ENCODE assay signal across 31 mouse cellular contexts in genomic region chr19:32947081-32947855, GRCm38 (mm10).
DNase-seq lines count a peak whose midpoint lies in the region; ATAC-seq and TF ChIP-seq lines count a peak whose summit lies in the region.
"Had no signal": no experiment of that assay in that cellular context is flagged by ENCODE, and none has a peak within 500 bp of the region (broad histone marks: within the 10 kb centered on the region; RNA-seq: fewer than 3 reads in every experiment).

No protein-coding gene starts in this region.

- H3K4me2 ChIP-seq in kidney, embryonic 14.5 days (replicated peaks; ENCODE audit: low read depth, low read length), result no peak overlapping the region
- no peak overlapping the region for H3K4me2 ChIP-seq in forebrain, embryonic 16.5 days (ENCODE audit: low read length)
- H3K4me2 ChIP-seq in liver, embryonic 11.5 days, result no peak overlapping the region
- H3K4me2 ChIP-seq: embryonic facial prominence, embryonic 15.5 days; forebrain, embryonic 13.5 days; heart, embryonic 12.5 days; hindbrain, embryonic 15.5 days; liver, embryonic 15.5 days; lung, embryonic 14.5 days; midbrain, embryonic 11.5 days; neural tube, embryonic 12.5 days had no signal

- no peaks in the 10 kb centered on the region for H3K27me3 ChIP-seq in kidney, adult 2 months (replicated peaks; ENCODE audit: control insufficient read depth, insufficient read depth, low read length)
- no peaks in the 10 kb centered on the region for H3K27me3 ChIP-seq in kidney, embryonic 14.5 days (ENCODE audit: control insufficient read depth, insufficient read depth, low read length)
- H3K27me3 ChIP-seq in forebrain, embryonic 16.5 days (replicated peaks; ENCODE audit: control insufficient read depth, insufficient read depth, low read length), result no peaks in the 10 kb centered on the region
- H3K27me3 ChIP-seq in liver, embryonic 11.5 days (replicated peaks; ENCODE audit: control insufficient read depth, insufficient read depth, low read length), result no peaks in the 10 kb centered on the region
- H3K27me3 ChIP-seq: embryonic facial prominence, embryonic 15.5 days; forebrain, embryonic 13.5 days; heart, embryonic 12.5 days; hindbrain, embryonic 15.5 days; liver, embryonic 15.5 days; neural tube, embryonic 12.5 days had no signal

- H3K27ac ChIP-seq in kidney, adult 2 months (ENCODE audit: insufficient read depth, low read depth, low read length), result no peak overlapping the region
- H3K27ac ChIP-seq in kidney, embryonic 14.5 days (ENCODE audit: low read depth, low read length), result no peak overlapping the region
- H3K27ac ChIP-seq in forebrain, embryonic 16.5 days (ENCODE audit: low read length), result no peak overlapping the region
- H3K27ac ChIP-seq in liver, embryonic 11.5 days (ENCODE audit: low read depth, low read length), result no peak overlapping the region
- H3K27ac ChIP-seq: embryonic facial prominence, embryonic 10.5 days; embryonic facial prominence, embryonic 15.5 days; forebrain, embryonic 13.5 days; hindbrain, embryonic 10.5 days; hindbrain, embryonic 15.5 days; kidney, postnatal 0 days; layer of hippocampus, adult 2 months; liver, embryonic 15.5 days; neural tube, embryonic 12.5 days; stomach, postnatal 0 days had no signal

- no peak for TF ChIP-seq CTCF in kidney, adult 2 months (conservative IDR thresholded peaks at IDR 0.05; ENCODE audit: insufficient read depth, insufficient read length, low read depth, low read length)

- 59% methylated on average over 12 of the region's 12 CpGs for WGBS in kidney, adult 2 months
- 76% methylated on average over 12 of the region's 12 CpGs for WGBS in kidney, embryonic 14.5 days
- 79% methylated on average over 12 of the region's 12 CpGs for WGBS in forebrain, embryonic 16.5 days
- 78% methylated on average over 12 of the region's 12 CpGs for WGBS in liver, embryonic 11.5 days

- no peak overlapping the region for H3K9ac ChIP-seq in kidney, embryonic 14.5 days (ENCODE audit: low read depth, low read length)
- H3K9ac ChIP-seq in forebrain, embryonic 16.5 days (replicated peaks; ENCODE audit: low read depth, low read length), result no peak overlapping the region
- no peak overlapping the region for H3K9ac ChIP-seq in liver, embryonic 11.5 days (ENCODE audit: low read depth, low read length)
- H3K9ac ChIP-seq: embryonic facial prominence, embryonic 15.5 days; forebrain, embryonic 13.5 days; heart, embryonic 12.5 days; hindbrain, embryonic 15.5 days; liver, embryonic 15.5 days; lung, embryonic 14.5 days; neural tube, embryonic 12.5 days had no signal

- no peaks in the 10 kb centered on the region for H3K9me3 ChIP-seq in kidney, embryonic 14.5 days (ENCODE audit: control insufficient read depth, low read length)
- H3K9me3 ChIP-seq in forebrain, embryonic 16.5 days (ENCODE audit: control insufficient read depth, low read length), result no peaks in the 10 kb centered on the region
- no peaks in the 10 kb centered on the region for H3K9me3 ChIP-seq in liver, embryonic 11.5 days (ENCODE audit: control insufficient read depth, low read length)
- H3K9me3 ChIP-seq: embryonic facial prominence, embryonic 10.5 days; embryonic facial prominence, embryonic 15.5 days; forebrain, embryonic 13.5 days; heart, embryonic 12.5 days; hindbrain, embryonic 10.5 days; hindbrain, embryonic 15.5 days; liver, embryonic 15.5 days; neural tube, embryonic 12.5 days had no signal

- no peak overlapping the region for H3K4me3 ChIP-seq in kidney, adult 2 months (ENCODE audit: insufficient read depth, low read depth, low read length)
- no peak overlapping the region for H3K4me3 ChIP-seq in kidney, embryonic 14.5 days (ENCODE audit: low read length)
- H3K4me3 ChIP-seq in forebrain, embryonic 16.5 days (replicated peaks; ENCODE audit: low read length), result no peak overlapping the region
- H3K4me3 ChIP-seq in liver, embryonic 11.5 days (ENCODE audit: low read depth, low read length), result no peak overlapping the region
- H3K4me3 ChIP-seq: embryonic facial prominence, embryonic 10.5 days; embryonic facial prominence, embryonic 15.5 days; forebrain, embryonic 13.5 days; heart, embryonic 12.5 days; hindbrain, embryonic 10.5 days; hindbrain, embryonic 15.5 days; layer of hippocampus, adult 2 months; liver, embryonic 15.5 days; neural tube, embryonic 12.5 days had no signal

- no peak for TF ChIP-seq POLR2A in kidney, adult 2 months (IDR thresholded peaks at IDR 0.05; ENCODE audit: low read depth, low read length)

- no peaks in the 10 kb centered on the region for H3K4me1 ChIP-seq in kidney, adult 2 months (ENCODE audit: control insufficient read depth, insufficient read depth, low read length)
- H3K4me1 ChIP-seq in kidney, embryonic 14.5 days (ENCODE audit: control insufficient read depth, insufficient read depth, low read length), result no peaks in the 10 kb centered on the region
- H3K4me1 ChIP-seq in forebrain, embryonic 16.5 days (replicated peaks; ENCODE audit: control insufficient read depth, insufficient read depth, low read length), result no peaks in the 10 kb centered on the region
- H3K4me1 ChIP-seq in liver, embryonic 11.5 days (replicated peaks; ENCODE audit: control insufficient read depth, insufficient read depth, low read length), result no peaks in the 10 kb centered on the region
- H3K4me1 ChIP-seq: embryonic facial prominence, embryonic 10.5 days; embryonic facial prominence, embryonic 15.5 days; forebrain, embryonic 13.5 days; heart, embryonic 12.5 days; hindbrain, embryonic 10.5 days; hindbrain, embryonic 15.5 days; liver, embryonic 15.5 days; neural tube, embryonic 12.5 days had no signal

- no peak for ATAC-seq in kidney, embryonic 14.5 days (ENCODE audit: low FRiP score, low TSS enrichment)
- ATAC-seq in forebrain, embryonic 16.5 days, result no peak
- no peak for ATAC-seq in liver, embryonic 11.5 days (replicated peaks; ENCODE audit: low FRiP score)
- ATAC-seq: forebrain, embryonic 13.5 days; inflammation-experienced regulatory T-cells, adult 6 months; midbrain, embryonic 16.5 days had no signal

- DNase-seq in cerebellum, postnatal 14 days, result peak; percentile 17 to 34
- no peak for DNase-seq in cerebellum, adult 11 months
- DNase-seq in kidney, adult 2 months, result peak; percentile 75
- DNase-seq in NIH3T3 (ENCODE audit: low read depth), result peak; percentile 43
- DNase-seq in kidney, postnatal 14 days, result peak; percentile 21
- no peak for DNase-seq in liver, embryonic 11.5 days (ENCODE audit: low spot score)
- DNase-seq: adrenal gland, postnatal 10 days; cerebellum, adult 11-12 months; gastrocnemius, postnatal 25 days; heart, adult 18-20 months; left cerebral cortex, postnatal 4 days; lung, embryonic 14.5 days; right cerebral cortex, postnatal 4 days; thymus, adult 18-20 months; thymus, postnatal 36 days had no signal

- H3K36me3 ChIP-seq in kidney, adult 2 months (ENCODE audit: control insufficient read depth, insufficient read depth, low read length), result no peaks in the 10 kb centered on the region
- no peaks in the 10 kb centered on the region for H3K36me3 ChIP-seq in kidney, embryonic 14.5 days (ENCODE audit: control insufficient read depth, insufficient read depth, low read length)
- no peaks in the 10 kb centered on the region for H3K36me3 ChIP-seq in forebrain, embryonic 16.5 days (ENCODE audit: control insufficient read depth, insufficient read depth)
- H3K36me3 ChIP-seq in liver, embryonic 11.5 days (ENCODE audit: control insufficient read depth, insufficient read depth, low read length), result no peaks in the 10 kb centered on the region
- H3K36me3 ChIP-seq: embryonic facial prominence, embryonic 10.5 days; embryonic facial prominence, embryonic 15.5 days; heart, embryonic 12.5 days; hindbrain, embryonic 10.5 days; hindbrain, embryonic 15.5 days; liver, embryonic 15.5 days; neural tube, embryonic 12.5 days had no signal

Comparison
In these comparisons a context has a peak if more than half of its experiments do, and no peak if none do; other contexts are left out.
1. DNase-seq: peak in cerebellum, postnatal 14 days (2 of 2), kidney, adult 2 months (single experiment), NIH3T3 (single experiment) and kidney, postnatal 14 days (single experiment); none in cerebellum, adult 11 months (single experiment) and liver, embryonic 11.5 days (single experiment).